In genomic region chr15:26875687-26876086, GRCm38 (mm10) we compare ENCODE assay signal across 8 mouse cellular contexts. TPM values are rescaled to one million over a fixed set of nuclear protein-coding genes. Genes with fewer than 3 reads are reported as not detected.
DNase-seq lines count a peak whose midpoint lies in the region; ATAC-seq and TF ChIP-seq lines count a peak whose summit lies in the region.

No protein-coding gene starts in this region.

- no peaks in the 10 kb centered on the region for H3K36me3 ChIP-seq in limb, embryonic 11.5 days (ENCODE audit: control insufficient read depth, insufficient read depth, low read length)
- H3K36me3 ChIP-seq in limb, embryonic 10.5 days = no peaks in the 10 kb centered on the region
- H3K36me3 ChIP-seq in embryonic facial prominence, embryonic 13.5 days = no peaks in the 10 kb centered on the region
- no peaks in the 10 kb centered on the region for H3K36me3 ChIP-seq in lung, postnatal 0 days (ENCODE audit: insufficient read depth, low read length)

- H3K4me1 ChIP-seq in limb, embryonic 11.5 days (ENCODE audit: control insufficient read depth, insufficient read depth, low read length) = no peaks in the 10 kb centered on the region
- H3K4me1 ChIP-seq in limb, embryonic 10.5 days = peaks cover 5% of the 10 kb centered on the region
- H3K4me1 ChIP-seq in embryonic facial prominence, embryonic 13.5 days = peaks cover 36% of the 10 kb centered on the region
- H3K4me1 ChIP-seq in lung, postnatal 0 days (ENCODE audit: insufficient read depth, low read depth, low read length) = peaks cover 7% of the 10 kb centered on the region; the same call in 1 of the 2 replicates

- intact Hi-C loops in heart, postnatal 10 days (cut with DNase I) = no loop called here

- WGBS in limb, embryonic 11.5 days = 60% methylated on average over 4 of the region's 4 CpGs
- 80% methylated on average over 4 of the region's 4 CpGs for WGBS in limb, embryonic 10.5 days
- 13% methylated on average over 4 of the region's 4 CpGs for WGBS in embryonic facial prominence, embryonic 13.5 days
- 13% methylated on average over 4 of the region's 4 CpGs for WGBS in lung, postnatal 0 days

- H3K27me3 ChIP-seq in limb, embryonic 11.5 days (ENCODE audit: control insufficient read depth, insufficient read depth, low read length) = no peaks in the 10 kb centered on the region
- no peaks in the 10 kb centered on the region for H3K27me3 ChIP-seq in limb, embryonic 10.5 days (ENCODE audit: low read depth, poor library complexity, severe bottlenecking)
- no peaks in the 10 kb centered on the region for H3K27me3 ChIP-seq in embryonic facial prominence, embryonic 13.5 days
- H3K27me3 ChIP-seq in lung, postnatal 0 days (replicated peaks; ENCODE audit: insufficient read depth, low read length) = no peaks in the 10 kb centered on the region

- no peak for ATAC-seq in limb, embryonic 11.5 days (ENCODE audit: insufficient number of reproducible peaks, low FRiP score, low TSS enrichment, low read depth)
- peak; percentile 80 for ATAC-seq in embryonic facial prominence, embryonic 13.5 days (ENCODE audit: insufficient number of reproducible peaks, insufficient read depth, low FRiP score, low TSS enrichment, low read depth)
- peak; percentile 77 for ATAC-seq in lung, postnatal 0 days

- H3K27ac ChIP-seq in limb, embryonic 11.5 days (replicated peaks; ENCODE audit: low read depth, low read length) = no peak overlapping the region
- no peak overlapping the region for H3K27ac ChIP-seq in limb, embryonic 10.5 days
- H3K27ac ChIP-seq in embryonic facial prominence, embryonic 13.5 days = peak overlapping the region; percentile 78
- no peak overlapping the region for H3K27ac ChIP-seq in lung, postnatal 0 days (ENCODE audit: low read length)

- no peak overlapping the region for H3K4me3 ChIP-seq in limb, embryonic 11.5 days (ENCODE audit: low read depth, low read length)
- no peak overlapping the region for H3K4me3 ChIP-seq in limb, embryonic 10.5 days
- no peak overlapping the region for H3K4me3 ChIP-seq in embryonic facial prominence, embryonic 13.5 days
- H3K4me3 ChIP-seq in lung, postnatal 0 days (ENCODE audit: low read depth, low read length) = no peak overlapping the region

- no peaks in the 10 kb centered on the region for H3K9me3 ChIP-seq in limb, embryonic 11.5 days (ENCODE audit: control insufficient read depth, low read length)
- H3K9me3 ChIP-seq in limb, embryonic 10.5 days (replicated peaks) = no peaks in the 10 kb centered on the region
- no peaks in the 10 kb centered on the region for H3K9me3 ChIP-seq in embryonic facial prominence, embryonic 13.5 days
- H3K9me3 ChIP-seq in lung, postnatal 0 days (ENCODE audit: low read length) = no peaks in the 10 kb centered on the region

- no peak overlapping the region for H3K9ac ChIP-seq in limb, embryonic 11.5 days (ENCODE audit: low read length)
- no peak overlapping the region for H3K9ac ChIP-seq in embryonic facial prominence, embryonic 13.5 days
- H3K9ac ChIP-seq in lung, postnatal 0 days (replicated peaks; ENCODE audit: low read depth) = no peak overlapping the region

- TF ChIP-seq CTCF in lung, postnatal 0 days (IDR thresholded peaks at IDR 0.05) = no peak

- no peak for TF ChIP-seq EP300 in lung, postnatal 0 days (IDR thresholded peaks at IDR 0.05)

- no peak overlapping the region for H3K4me2 ChIP-seq in limb, embryonic 11.5 days (ENCODE audit: low read depth, severe bottlenecking)
- H3K4me2 ChIP-seq in embryonic facial prominence, embryonic 13.5 days = 0 out of 2 replicates have a peak overlapping the region, but pooled peaks have one; percentile 12
- no peak overlapping the region for H3K4me2 ChIP-seq in lung, postnatal 0 days (replicated peaks; ENCODE audit: low read depth, low read length)

- peak; percentile 26 for DNase-seq in limb, embryonic 11.5 days (ENCODE audit: low spot score)
- no peak for DNase-seq in limb, embryonic 10.5 days (ENCODE audit: low spot score)
- DNase-seq in heart, postnatal 10 days = peak; percentile 81
- DNase-seq in layer of hippocampus, adult 18-20 months (ENCODE audit: low spot score in 2 of 2) = peak; percentile 66 to 90
- DNase-seq in lung, postnatal 0 days (ENCODE audit: low spot score) = peak; percentile 86
- peak; percentile 83 to 88 for DNase-seq in right cerebral cortex, postnatal 10 days (ENCODE audit: low spot score in 2 of 2)
- no peak for DNase-seq in yolk sac, embryonic 10.5 days (ENCODE audit: low spot score)

RNA-seq across cellular contexts. Expression of gene Fbxl7, which starts 19.7 kb away (rescaled TPM):
- 20.3 and 22.4 TPM in 2 replicates for polyA plus RNA-seq in limb, embryonic 11.5 days (2014; fragmentation: Nextera tagmentation; extraction: Ambion mirVana)
- 14.0 and 19.6 TPM in 2 replicates for polyA plus RNA-seq in limb, embryonic 10.5 days (2016; fragmentation: Nextera tagmentation; extraction: Ambion mirVana)
- polyA plus RNA-seq in embryonic facial prominence, embryonic 13.5 days (2015; fragmentation: Nextera tagmentation; extraction: Ambion mirVana) = 37.3 and 39.7 TPM in 2 replicates
- total RNA-seq in heart, postnatal 10 days (2021) = 1 to 10 TPM; 7.0 to 8.5 TPM
- 1 to 10 TPM; 7.1 to 8.5 TPM for total RNA-seq in layer of hippocampus, adult 18-20 months (2021)
- 7.5 and 9.5 TPM in 2 replicates for polyA plus RNA-seq in lung, postnatal 0 days (2015; fragmentation: Nextera tagmentation; extraction: Ambion mirVana)

Comparison
In these comparisons a context has a peak if more than half of its experiments do, and no peak if none do; other contexts are left out.
1. DNase-seq: peak in limb, embryonic 11.5 days (single experiment), heart, postnatal 10 days (2 of 2), layer of hippocampus, adult 18-20 months (2 of 2), lung, postnatal 0 days (single experiment) and right cerebral cortex, postnatal 10 days (2 of 2); none in limb, embryonic 10.5 days (single experiment) and yolk sac, embryonic 10.5 days (single experiment).